Mouse (Mus musculus): ENCODE measurements at regions not wholly inside any gene's neighbourhood (a gene's known extent, or its start where the extent isn't known, plus 50 kb on each side); places are given as distances from the start of the nearest gene placed in this dataset.

DNA sequence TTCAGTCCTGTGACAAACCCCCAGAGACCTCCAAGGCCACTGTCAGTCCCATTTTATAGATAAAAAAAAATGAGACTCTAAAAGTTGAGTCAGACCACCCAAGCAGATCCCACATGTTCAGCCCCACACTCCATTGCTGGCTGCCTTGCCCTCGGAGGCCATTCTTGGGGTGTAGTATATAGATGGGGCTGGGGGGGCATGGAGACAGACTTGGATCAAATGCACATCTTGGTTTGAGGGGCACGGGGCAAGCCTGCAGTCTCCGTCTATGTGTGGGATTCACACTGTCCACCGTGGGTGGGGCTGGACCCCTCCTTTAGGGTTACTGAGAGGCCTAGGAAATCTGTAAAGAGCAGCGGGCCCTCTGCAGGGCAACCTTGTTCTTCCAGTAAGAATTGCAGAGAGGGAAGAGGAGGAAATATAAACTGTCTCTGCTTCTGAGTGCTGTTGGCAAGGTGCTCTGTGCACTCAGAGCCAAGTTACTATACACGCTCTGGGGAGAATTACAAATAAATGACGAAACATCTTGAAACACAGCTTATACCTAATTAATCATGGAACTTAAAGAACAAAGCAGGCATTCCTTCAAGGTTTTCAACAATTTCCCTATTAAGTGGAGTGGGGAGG, 184.4 kb upstream of the Habp2 start:
- DNase-seq (ENCODE audit: low read depth, low spot score) = no peak

DNA sequence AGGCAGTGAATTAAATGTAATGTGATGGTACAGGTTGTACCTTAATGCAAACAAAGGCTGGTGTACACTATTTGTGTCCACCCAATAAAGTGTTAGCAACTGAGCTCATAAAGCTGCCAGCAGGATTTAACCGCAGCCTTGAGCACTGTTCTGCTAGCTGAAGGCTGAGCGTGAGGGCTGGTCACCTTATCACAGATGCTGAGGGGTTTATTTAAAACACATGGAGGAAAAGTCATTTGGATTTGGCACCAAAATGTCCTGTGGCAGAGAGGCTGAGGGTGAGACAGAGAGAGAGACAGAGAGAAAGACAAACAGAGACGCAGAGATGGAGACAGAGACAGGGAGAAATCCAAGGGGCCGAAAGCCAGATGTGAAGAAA, 181.9 kb upstream of the Habp2 start:
- peak; percentile 81 for DNase-seq (ENCODE audit: low read depth, low spot score)

DNA sequence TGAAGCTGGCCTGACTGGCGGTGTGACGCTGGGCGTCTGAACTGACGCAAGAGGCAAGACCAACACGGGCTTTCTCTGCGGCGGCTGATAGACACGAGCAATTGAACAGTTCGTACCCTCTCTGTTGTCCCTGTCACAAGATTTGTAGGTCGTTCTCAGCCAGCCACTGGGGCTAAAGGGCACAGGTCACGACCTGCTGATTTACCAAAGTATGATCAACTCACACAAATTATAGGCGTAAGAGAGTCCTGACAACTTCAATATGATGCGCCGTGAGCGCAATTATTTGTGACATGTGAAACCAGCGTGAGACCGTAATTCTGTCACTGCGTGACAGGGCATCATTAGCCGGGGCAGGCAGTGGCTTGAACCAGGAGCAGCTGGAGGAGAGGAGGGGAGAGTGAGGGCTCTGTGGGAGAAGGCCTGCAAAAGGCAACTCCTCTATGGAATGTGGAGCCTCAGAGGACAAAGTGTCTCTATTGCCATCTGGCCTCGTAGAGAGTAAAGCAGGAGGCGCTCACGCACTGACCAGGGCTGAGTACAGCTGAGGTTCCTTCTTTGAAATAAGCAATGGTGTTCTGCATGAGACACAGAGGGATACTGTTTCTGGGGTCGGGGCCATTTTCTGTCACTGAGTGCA, 181.4 kb upstream of the Habp2 start:
- DNase-seq (ENCODE audit: low read depth, low spot score) = peak; percentile 75

GRCm38 (mm10) chr19:56108796-56109195, 178.1 kb upstream of the Habp2 start:
- no peak for DNase-seq (ENCODE audit: low read depth, low spot score)

DNA sequence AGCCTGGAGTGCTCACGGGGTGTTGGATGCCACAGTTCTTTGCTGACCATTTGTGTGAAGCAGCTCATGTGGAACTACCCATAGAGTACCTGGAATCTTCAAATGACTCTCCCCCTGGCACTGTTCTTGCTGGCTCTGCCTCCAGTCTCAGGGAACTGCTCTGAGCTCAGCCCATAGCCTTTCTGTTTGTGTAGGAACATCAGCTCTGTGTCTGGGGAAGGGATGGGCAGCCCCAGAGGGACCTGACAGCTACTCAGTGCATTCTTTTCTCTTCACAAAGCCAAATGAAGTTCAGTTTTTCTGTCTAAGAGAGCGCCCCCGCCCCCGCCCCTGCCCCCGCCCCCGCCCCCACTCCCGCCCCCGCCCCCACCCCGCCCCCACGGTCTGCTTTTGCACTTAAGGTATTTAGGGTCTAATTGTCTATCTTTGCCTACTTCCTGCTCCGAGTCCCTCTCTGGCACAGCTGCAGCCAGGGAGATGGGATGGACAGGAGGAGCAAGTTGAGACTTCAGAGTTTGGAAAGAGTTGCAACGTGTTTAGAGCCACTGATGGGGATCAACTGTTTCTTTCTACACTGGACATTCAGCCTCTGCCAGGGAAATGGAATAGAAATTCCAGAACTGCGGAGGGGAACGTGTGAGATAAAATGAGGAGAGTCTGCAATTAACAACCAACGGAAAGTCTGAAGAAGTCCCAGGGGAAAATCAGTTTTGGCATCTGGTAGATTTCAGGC, 171.2 kb upstream of the Habp2 start:
- DNase-seq (ENCODE audit: low read depth, low spot score) = no peak

DNA sequence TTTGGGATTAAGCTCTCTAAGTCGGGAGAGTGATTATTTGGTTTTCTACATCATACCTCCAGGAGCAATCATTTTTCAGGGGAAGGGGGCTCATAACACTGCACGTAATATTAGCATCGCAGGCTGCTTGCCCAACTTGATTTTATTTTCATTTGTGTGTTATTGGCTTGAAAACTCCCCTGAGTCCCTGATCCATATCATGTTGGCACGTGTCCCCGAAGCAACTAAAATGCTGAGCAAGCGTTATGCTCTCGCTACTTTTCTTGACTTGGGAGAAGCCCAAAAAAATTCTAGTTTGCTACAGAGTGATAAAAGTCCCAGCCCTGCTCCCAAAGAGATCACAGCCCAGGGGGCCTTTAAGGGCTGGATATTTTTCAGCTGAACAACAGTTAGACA, 170.7 kb upstream of the Habp2 start:
- no peak for DNase-seq (ENCODE audit: low read depth, low spot score)

DNA sequence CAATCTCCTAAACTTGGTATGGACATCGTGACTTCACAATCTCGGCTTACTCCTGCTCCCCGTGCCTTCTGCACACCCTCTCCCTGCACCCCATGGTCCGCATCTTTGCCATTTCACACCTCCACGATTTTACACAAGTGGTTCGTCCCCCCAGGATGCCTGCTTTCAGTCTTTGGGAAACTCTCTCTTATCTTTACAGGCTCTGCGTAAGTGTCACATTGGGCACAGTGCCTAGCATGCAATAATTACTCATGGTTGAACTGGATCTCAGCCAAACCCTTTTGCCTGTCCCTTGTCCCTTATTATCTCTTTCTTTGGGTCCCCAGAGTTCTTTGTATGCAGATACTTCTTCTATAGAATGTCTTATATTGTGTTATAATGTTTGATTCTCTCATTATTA, 166.2 kb upstream of the Habp2 start:
- DNase-seq (ENCODE audit: low read depth, low spot score) = no peak

GRCm38 (mm10) chr19:56122186-56122585, 164.8 kb upstream of the Habp2 start:
- DNase-seq (ENCODE audit: low read depth, low spot score) = no peak

DNA sequence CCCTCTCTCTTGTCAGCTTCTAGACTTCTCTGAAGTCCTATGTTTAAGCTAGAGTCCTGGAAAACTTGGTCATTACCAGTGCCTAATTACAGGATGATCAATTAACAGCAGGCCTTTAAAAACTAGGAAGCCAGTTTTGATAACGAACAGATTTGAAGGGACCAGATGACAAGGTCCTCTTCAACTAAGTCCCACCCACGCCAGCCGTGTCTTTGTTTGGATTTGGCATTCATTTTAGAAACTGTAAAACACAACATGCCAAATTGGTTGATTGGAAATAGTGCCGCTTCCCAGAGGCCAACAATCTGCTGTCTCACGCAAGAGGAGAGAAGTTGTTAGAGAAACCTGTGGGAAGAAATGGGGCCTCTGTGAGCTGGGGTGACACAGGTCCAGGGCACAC, 155.4 kb upstream of the Habp2 start:
- no peak for DNase-seq (ENCODE audit: low read depth, low spot score)

GRCm38 (mm10) chr19:56132911-56133562, 153.9 kb upstream of the Habp2 start:
- DNase-seq (ENCODE audit: low read depth, low spot score) = no peak

DNA sequence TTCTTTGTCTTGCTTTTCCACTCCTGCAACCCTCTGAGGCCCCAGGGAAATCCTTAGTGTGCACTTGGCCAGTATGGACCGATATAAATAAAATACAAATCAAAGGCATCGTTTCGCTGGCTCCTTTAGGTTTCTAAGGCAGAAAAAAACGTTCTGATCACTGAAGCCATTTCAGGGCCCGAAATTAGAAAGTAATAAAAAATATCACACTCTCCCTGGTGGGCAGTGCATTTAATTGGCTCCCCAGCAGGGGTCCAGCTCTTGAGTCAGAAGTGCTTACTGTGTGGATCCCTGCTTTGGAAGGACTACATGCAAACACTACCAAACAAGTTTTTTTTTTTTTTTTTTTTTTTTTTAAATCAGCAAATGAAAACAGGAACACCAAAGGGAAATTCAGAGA, 153.4 kb upstream of the Habp2 start:
- DNase-seq (ENCODE audit: low read depth, low spot score) = peak; percentile 63

DNA sequence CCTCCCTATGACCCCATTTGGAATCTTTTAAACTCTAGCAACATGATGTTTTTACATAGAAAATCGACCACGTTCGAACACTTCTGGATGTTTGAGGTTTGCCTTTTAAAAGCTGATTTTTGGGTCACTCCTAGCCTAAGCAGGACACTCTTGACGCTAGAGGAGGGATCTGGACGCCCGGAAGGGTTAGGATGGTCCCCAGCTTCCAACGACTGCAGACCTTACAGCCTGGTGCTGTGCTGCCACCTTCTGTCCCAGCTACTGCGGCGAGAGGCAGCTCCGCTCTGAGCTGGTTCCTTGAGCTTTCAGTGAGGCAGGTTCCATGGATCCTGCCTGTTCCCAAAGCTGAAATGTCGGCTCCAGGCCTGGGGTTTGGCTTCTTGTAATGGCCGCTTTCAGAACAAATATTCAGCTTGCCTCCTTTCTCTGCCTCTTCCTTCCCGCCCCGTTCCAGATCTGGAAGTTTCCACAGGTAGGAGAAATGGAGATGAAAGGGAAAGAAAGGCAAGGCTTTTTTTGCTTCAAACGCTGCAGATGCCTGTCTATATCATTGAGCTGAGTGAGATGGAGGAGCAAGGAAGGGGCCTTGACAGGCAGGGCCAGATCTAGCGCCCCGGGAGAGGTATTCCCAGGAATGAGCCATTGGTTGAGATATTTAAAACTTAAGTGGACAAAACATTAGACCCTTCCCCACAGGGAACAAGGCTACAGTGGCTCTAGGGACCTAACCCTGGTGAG, 152.7 kb upstream of the Habp2 start:
- peak; percentile 74 for DNase-seq (ENCODE audit: low read depth, low spot score)

- no peak for DNase-seq (ENCODE audit: low read depth, low spot score)
Measured at GRCm38 (mm10) chr19:56135306-56135928, 151.5 kb upstream of the Habp2 start.

- no peak for DNase-seq (ENCODE audit: low read depth, low spot score)
Measured at GRCm38 (mm10) chr19:56140540-56140939, 146.4 kb upstream of the Habp2 start.

DNA sequence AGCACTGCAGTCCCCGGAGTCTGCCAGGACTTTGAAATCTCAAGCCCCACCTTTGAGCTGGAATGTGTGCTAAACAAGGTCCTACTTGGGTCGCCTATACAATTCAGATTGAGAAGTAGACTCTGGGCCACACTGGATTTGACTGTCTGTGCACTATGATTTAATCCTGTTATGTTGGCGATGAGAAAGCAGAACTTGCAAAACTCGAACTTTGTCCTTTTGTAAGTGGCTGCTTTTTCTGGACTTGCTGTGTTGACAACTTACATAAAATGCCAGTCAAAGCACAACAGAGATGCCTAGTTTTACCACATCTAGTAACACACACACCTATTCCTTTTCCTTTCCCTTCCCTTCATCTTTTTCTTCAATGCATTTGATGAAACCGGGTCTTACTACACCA, 142.7 kb upstream of the Habp2 start:
- no peak for DNase-seq (ENCODE audit: low read depth, low spot score)

DNA sequence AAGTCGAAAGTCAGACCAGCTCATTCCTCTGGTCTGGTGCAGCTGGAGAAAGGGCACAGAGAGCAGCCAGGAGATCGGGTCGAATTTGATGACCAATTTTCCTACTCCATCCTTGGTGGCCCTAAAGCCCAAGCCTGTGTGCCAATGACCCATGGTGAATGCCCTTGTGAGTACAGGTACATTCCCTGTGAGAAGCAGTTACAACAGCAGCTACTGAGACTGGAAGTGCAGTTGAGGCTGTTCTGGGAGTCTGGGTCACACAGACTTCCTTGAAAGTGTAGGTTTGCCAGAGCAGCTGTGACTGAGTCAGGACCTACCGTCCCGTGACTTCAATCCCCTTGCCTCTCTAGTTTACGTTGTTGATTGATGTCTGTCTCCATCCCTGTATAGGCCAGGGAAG, 129.8 kb upstream of the Habp2 start:
- no peak for DNase-seq (ENCODE audit: low read depth, low spot score)

DNA sequence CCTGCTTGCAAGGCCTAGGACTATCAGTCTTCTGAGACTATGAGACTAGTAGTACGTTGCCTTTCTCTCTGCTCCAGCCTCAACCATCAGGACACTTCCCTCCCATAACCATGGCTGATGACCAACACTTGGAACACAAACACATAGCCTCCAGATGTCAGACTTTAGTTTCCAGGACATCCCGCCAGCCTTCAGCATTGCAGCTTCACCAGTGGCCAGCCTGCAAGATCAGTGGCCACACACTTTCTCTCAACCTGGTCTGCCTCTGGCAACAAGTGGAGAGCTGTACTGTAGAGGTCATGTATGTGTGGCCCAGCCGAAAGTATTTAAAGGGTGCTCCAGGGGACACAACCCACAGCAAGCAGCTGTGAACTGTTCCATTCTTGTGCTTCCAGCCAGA, 124.8 kb upstream of the Habp2 start:
- DNase-seq (ENCODE audit: low read depth, low spot score) = no peak

GRCm38 (mm10) chr19:56169133-56169997, 117.6 kb upstream of the Habp2 start:
- no peak for DNase-seq (ENCODE audit: low read depth, low spot score)

DNA sequence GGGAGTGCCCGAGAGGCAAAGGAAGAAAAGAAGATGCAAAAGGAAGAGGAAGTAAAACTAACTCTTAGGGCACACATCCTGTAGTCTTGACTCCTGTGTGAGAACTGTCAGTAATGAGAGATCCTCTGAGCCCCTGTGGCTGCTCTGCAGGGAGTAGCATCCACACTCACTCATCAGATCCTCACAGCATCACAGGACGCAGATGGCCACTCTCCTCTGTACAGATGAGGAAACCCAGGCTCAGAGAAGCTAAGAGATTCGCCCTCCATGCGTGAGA, 117.0 kb upstream of the Habp2 start:
- no peak for DNase-seq (ENCODE audit: low read depth, low spot score)

DNA sequence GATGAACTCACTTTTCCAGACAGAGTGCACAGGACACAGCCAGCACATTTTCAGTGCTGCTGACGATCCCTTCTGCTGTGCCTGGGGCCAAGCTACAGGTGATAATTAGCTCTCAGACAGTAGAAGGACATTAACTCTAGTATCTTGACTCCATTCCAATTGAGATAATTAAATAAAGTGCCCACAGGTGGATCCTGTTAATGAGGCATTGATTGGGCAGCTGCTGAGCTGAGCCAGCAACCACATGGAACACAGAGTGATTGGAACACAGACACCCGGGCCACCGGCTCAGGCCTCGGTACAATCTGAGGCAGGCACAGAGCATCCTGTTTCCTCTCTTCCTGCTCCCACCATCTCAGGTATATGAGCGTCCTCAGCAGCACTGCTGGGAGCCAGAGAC, 114.5 kb upstream of the Habp2 start:
- DNase-seq (ENCODE audit: low read depth, low spot score) = no peak

DNA sequence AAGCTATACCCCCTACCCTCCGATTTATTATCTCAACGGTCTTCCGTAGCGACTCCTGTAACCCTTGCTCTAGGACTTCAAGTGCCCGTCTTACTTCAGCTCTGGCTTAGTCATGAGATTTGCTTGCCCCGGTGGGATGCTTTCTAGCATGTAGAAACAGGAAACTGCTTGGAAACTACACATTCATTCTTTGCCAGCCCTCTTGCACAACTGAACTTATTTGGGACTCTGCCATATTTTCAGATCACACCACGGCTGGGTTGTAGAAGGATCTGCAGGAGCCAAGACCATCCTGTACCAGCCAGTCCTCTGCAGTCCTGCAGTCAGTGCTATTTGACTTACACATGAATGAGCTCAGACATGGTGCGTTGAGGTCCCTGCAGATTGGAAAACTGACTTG, 110.9 kb upstream of the Habp2 start:
- DNase-seq (ENCODE audit: low read depth, low spot score) = no peak
